Mouse (Mus musculus): Measurements from ENCODE around the gene Sgf29.

DNA sequence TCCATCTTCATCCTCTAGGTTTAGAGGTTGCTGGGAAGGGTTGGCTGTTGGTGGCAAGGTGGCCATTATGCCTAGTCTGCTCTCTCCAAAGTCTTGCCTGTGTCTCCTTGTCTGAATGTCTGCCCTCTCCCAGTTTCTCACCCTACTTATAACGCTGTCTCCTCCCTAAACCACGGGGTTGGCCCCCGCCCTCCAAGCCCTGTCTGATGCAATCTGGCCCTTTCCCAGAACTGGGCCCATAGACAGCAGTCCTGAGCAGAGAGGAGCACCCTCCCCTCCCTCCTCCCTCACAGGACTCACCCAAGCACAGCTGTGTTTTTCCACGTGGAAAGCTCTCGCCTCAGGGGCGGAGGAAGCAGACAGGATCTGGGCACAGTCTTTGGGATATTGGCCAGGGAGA lies 23.7 kb upstream of the Sgf29 start:
- peak; percentile 69 for TF ChIP-seq TCF12 (IDR thresholded peaks at IDR 0.05; ENCODE audit: insufficient read depth, poor library complexity, severe bottlenecking)
- peak; percentile 78 for TF ChIP-seq MAX (IDR thresholded peaks at IDR 0.05; ENCODE audit: low read depth)
- peak; percentile 96 for TF ChIP-seq POLR2A (IDR thresholded peaks at IDR 0.05; ENCODE audit: insufficient read length, low read depth)
- peak in 2 of 3 experiments; percentile 85 to 92 for TF ChIP-seq MYOD1 (IDR thresholded peaks at IDR 0.05; ENCODE audit: control insufficient read depth in 1 of 3, insufficient read length in 2 of 3, low read depth in 2 of 3)
- TF ChIP-seq SRF (IDR thresholded peaks at IDR 0.05; ENCODE audit: control insufficient read depth, insufficient read length, low read depth): peak; percentile 38
- TF ChIP-seq POLR2AphosphoS2 (IDR thresholded peaks at IDR 0.05; ENCODE audit: insufficient read length, low read depth): peak; percentile 100
- TF ChIP-seq MYOG (IDR thresholded peaks at IDR 0.05; ENCODE audit: control insufficient read depth in 1 of 3, insufficient read depth in 1 of 3, insufficient read length in 2 of 3, low read depth in 2 of 3): peak; percentile 48 to 95 (median 66)
- TF ChIP-seq CEBPB (IDR thresholded peaks at IDR 0.05; ENCODE audit: insufficient read depth, poor library complexity, severe bottlenecking): peak; percentile 92
- TF ChIP-seq TCF3 (IDR thresholded peaks at IDR 0.05; ENCODE audit: insufficient read length, low read depth): no peak
